Mouse (Mus musculus) liver, adult 2 months (tissue): Measurements from ENCODE around the gene Gm20696. TPM values are rescaled to one million over a fixed set of nuclear protein-coding genes. Genes with fewer than 3 reads are reported as not detected.

Experiments
- DNase-seq: peaks from one replicate; pipeline ENCODE4 v3.0.0-alpha.2; 2011; ENCODE audit warnings: low read depth, low spot score; ENCODE audit errors: extremely low read depth
- H3K27ac ChIP-seq: fragments of 200-500 bp; replicated peaks from 2 replicates; pipeline ENCODE4 v1.5.1; 2012; ENCODE audit warnings: low read depth, mild to moderate bottlenecking, control low read depth, inconsistent platforms, low read length; ENCODE audit not compliant: insufficient read depth
- H3K27me3 ChIP-seq: fragments of 200-500 bp; 2 replicates; pipeline ENCODE4 v1.6.1; 2012; ENCODE audit warnings: mild to moderate bottlenecking, moderate library complexity, low read length, inconsistent platforms; ENCODE audit not compliant: control insufficient read depth, insufficient read depth
- H3K36me3 ChIP-seq: fragments of 200-500 bp; 2 replicates; pipeline ENCODE4 v1.6.1; 2012; ENCODE audit warnings: low read length, inconsistent platforms; ENCODE audit not compliant: control insufficient read depth, insufficient read depth
- H3K4me1 ChIP-seq: fragments of 200-500 bp; 2 replicates; pipeline ENCODE4 v1.6.1; 2011; ENCODE audit warnings: low read length; ENCODE audit not compliant: control insufficient read depth, insufficient read depth
- H3K4me3 ChIP-seq: fragments of 200-500 bp; 2 replicates; pipeline ENCODE4 v1.5.1; 2011; ENCODE audit warnings: low read depth, mild to moderate bottlenecking, control low read depth, low read length, moderate library complexity; ENCODE audit not compliant: insufficient read depth
- H3K79me2 ChIP-seq: fragments of 200-500 bp; 2 replicates; pipeline ENCODE4 v1.6.1; 2012; ENCODE audit warnings: inconsistent platforms, mild to moderate bottlenecking, low read length, moderate library complexity; ENCODE audit not compliant: control insufficient read depth, insufficient read depth
- H3K9ac ChIP-seq: fragments of 200-500 bp; 2 replicates; pipeline ENCODE4 v1.6.1; 2012; ENCODE audit warnings: low read depth, mild to moderate bottlenecking, control low read depth, inconsistent platforms, low read length
- CTCF ChIP-seq: fragments of 200-500 bp; IDR thresholded peaks from 2 replicates; pipeline ENCODE4 v1.5.1; 2011; ENCODE audit warnings: low read depth, low read length, control low read depth
- POLR2A ChIP-seq: fragments of 200-500 bp; IDR thresholded peaks from 2 replicates; pipeline ENCODE4 v1.6.1; 2011; ENCODE audit warnings: low read length, control low read depth; ENCODE audit not compliant: insufficient read depth; ENCODE audit errors: extremely low read depth
- WGBS: fragments of 180-500 bp; shearing (Covaris S2); methylation state at CpG from one replicate; pipeline ENCODE4 v1.1.7; 2018; 5-methylcytosine and 5-hydroxymethylcytosine counted together
- polyA plus RNA-seq: library from polyadenylated mRNA; depleted of rRNA; stranded (reverse); fragments of >200 nt; gene quantifications from 2 replicates; pipeline ENCODE4 v1.2.3, GENCODE M21; 2012
- total RNA-seq: library from RNA; depleted of rRNA; stranded (reverse); fragments of >200 nt; gene quantifications from 2 replicates; pipeline ENCODE4 v1.2.3, GENCODE M21; 2014

The Gm20696 gene
- total and polyA plus RNA-seq, 2 experiments = 0.26 to 6.5 TPM

GRCm38 (mm10) chr6:99485217-99485883 lies 181.2 kb downstream of the Gm20696 start:
- no peak overlapping the region for H3K27ac ChIP-seq
- no peak overlapping the region for H3K4me3 ChIP-seq
- H3K79me2 ChIP-seq = peaks cover 3% of the 10 kb centered on the region; the same call in 1 of the 2 replicates
- peak; percentile 41 for DNase-seq
- H3K27me3 ChIP-seq = no peaks in the 10 kb centered on the region
- peaks cover 2% of the 10 kb centered on the region; the same call in 1 of the 2 replicates for H3K36me3 ChIP-seq
- no peak overlapping the region for H3K9ac ChIP-seq
- no peaks in the 10 kb centered on the region for H3K4me1 ChIP-seq
- WGBS = 76% methylated on average over 20 of the region's 20 CpGs
- no peak for TF ChIP-seq POLR2A
- no peak for TF ChIP-seq CTCF

- H3K9ac ChIP-seq = no peak overlapping the region
- peaks cover 3% of the 10 kb centered on the region; the same call in 1 of the 2 replicates for H3K79me2 ChIP-seq
- no peak for TF ChIP-seq CTCF
- no peak for TF ChIP-seq POLR2A
- DNase-seq = no peak
- no peak overlapping the region for H3K4me3 ChIP-seq
- H3K27me3 ChIP-seq = no peaks in the 10 kb centered on the region
- no peak overlapping the region for H3K27ac ChIP-seq
- no peaks in the 10 kb centered on the region for H3K4me1 ChIP-seq
- H3K36me3 ChIP-seq = peaks cover 2% of the 10 kb centered on the region; the same call in 1 of the 2 replicates
- 82% methylated on average over 8 of the region's 8 CpGs for WGBS
These were observed 181.7 kb downstream of the Gm20696 start for GRCm38 (mm10) chr6:99484884-99485216.

- Histone ChIP-seq H3K27me3 (no peaks in the 10 kb centered on the region), H3K79me2 (peaks cover 7% of the 10 kb centered on the region; the same call in 1 of the 2 replicates), H3K4me1 (no peaks in the 10 kb centered on the region), H3K4me3 (no peak overlapping the region), H3K9ac (no peak overlapping the region), H3K36me3 (peaks cover 2% of the 10 kb centered on the region; the same call in 1 of the 2 replicates), H3K27ac (no peak overlapping the region)
- 84% methylated on average over 7 of the region's 7 CpGs for WGBS
- TF ChIP-seq POLR2A (no peak), CTCF (no peak)
- DNase-seq = no peak
These were observed 182.3 kb downstream of the Gm20696 start for GRCm38 (mm10) chr6:99484197-99484725.

GRCm38 (mm10) chr6:99483556-99483955 lies 183.0 kb downstream of the Gm20696 start:
- WGBS = 96% methylated on average over 10 of the region's 10 CpGs
- Histone ChIP-seq H3K79me2 (peaks cover 7% of the 10 kb centered on the region; the same call in 1 of the 2 replicates), H3K36me3 (peaks cover 2% of the 10 kb centered on the region; the same call in 1 of the 2 replicates), H3K27ac (no peak overlapping the region), H3K4me1 (no peaks in the 10 kb centered on the region), H3K9ac (no peak overlapping the region), H3K4me3 (no peak overlapping the region), H3K27me3 (no peaks in the 10 kb centered on the region)
- TF ChIP-seq POLR2A (no peak), CTCF (no peak)
- DNase-seq = no peak

GRCm38 (mm10) chr6:99481568-99481967 lies 185.0 kb downstream of the Gm20696 start:
- no peak overlapping the region for H3K4me3 ChIP-seq
- H3K9ac ChIP-seq = no peak overlapping the region
- peak; percentile 29 for DNase-seq
- no peaks in the 10 kb centered on the region for H3K36me3 ChIP-seq
- H3K4me1 ChIP-seq = no peaks in the 10 kb centered on the region
- H3K79me2 ChIP-seq = peaks cover 10% of the 10 kb centered on the region; the same call in 1 of the 2 replicates
- H3K27me3 ChIP-seq = no peaks in the 10 kb centered on the region
- 38% methylated on average over 7 of the region's 7 CpGs for WGBS
- H3K27ac ChIP-seq = no peak overlapping the region
- TF ChIP-seq CTCF = no peak
- TF ChIP-seq POLR2A = no peak
